Mouse (Mus musculus) limb, embryonic 15.5 days (tissue): ENCODE measurements at regions not wholly inside any gene's neighbourhood (a gene's known extent, or its start where the extent isn't known, plus 50 kb on each side); places are given as distances from the start of the nearest gene placed in this dataset.

ENCODE experiments used
- ATAC-seq: fragments of 200-750 bp; cut with Nextera tagmentation; 2 replicates; pipeline ENCODE4 v1.8.0; 2017; ENCODE audit warnings: low read depth, moderate TSS enrichment; ENCODE audit not compliant: insufficient number of reproducible peaks, low FRiP score, low TSS enrichment
- H3K27ac ChIP-seq: fragments of 300-500 bp; sonication (generic); 2 replicates; pipeline ENCODE4 v1.5.1; 2015; ENCODE audit warnings: moderate library complexity, mild to moderate bottlenecking, inconsistent platforms
- H3K27me3 ChIP-seq: fragments of 300-500 bp; sonication (generic); 2 replicates; pipeline ENCODE4 v1.6.1; 2015; ENCODE audit warnings: inconsistent platforms
- H3K36me3 ChIP-seq: fragments of 300-500 bp; sonication (generic); 2 replicates; pipeline ENCODE4 v1.6.1; 2015; ENCODE audit warnings: inconsistent platforms
- H3K4me1 ChIP-seq: fragments of 300-500 bp; sonication (generic); 2 replicates; pipeline ENCODE4 v1.6.1; 2015; ENCODE audit warnings: inconsistent platforms
- H3K4me2 ChIP-seq: fragments of 300-500 bp; sonication (generic); 2 replicates; pipeline ENCODE4 v1.6.1; 2015; ENCODE audit warnings: mild to moderate bottlenecking, inconsistent platforms
- H3K4me3 ChIP-seq: fragments of 300-500 bp; sonication (generic); 2 replicates; pipeline ENCODE4 v1.5.1; 2015; ENCODE audit warnings: mild to moderate bottlenecking, inconsistent platforms
- H3K9ac ChIP-seq: fragments of 300-500 bp; sonication (generic); 2 replicates; pipeline ENCODE4 v1.6.1; 2015; ENCODE audit warnings: inconsistent platforms
- H3K9me3 ChIP-seq: fragments of 300-500 bp; sonication (generic); 2 replicates; pipeline ENCODE4 v1.6.1; 2016; ENCODE audit warnings: inconsistent platforms
- WGBS: fragments of 180-500 bp; shearing (Covaris S2); methylation state at CpG from one replicate; pipeline ENCODE4 v1.1.7; 2015; 5-methylcytosine and 5-hydroxymethylcytosine counted together

- H3K4me1 ChIP-seq, result no peaks in the 10 kb centered on the region
- WGBS, result 75% methylated on average over 2 of the region's 2 CpGs
- no peaks in the 10 kb centered on the region for H3K9me3 ChIP-seq
- H3K27me3 ChIP-seq, result no peaks in the 10 kb centered on the region
- no peak overlapping the region for H3K27ac ChIP-seq
- H3K9ac ChIP-seq, result no peak overlapping the region
- H3K4me2 ChIP-seq, result no peak overlapping the region
- H3K36me3 ChIP-seq, result no peaks in the 10 kb centered on the region
- no peak for ATAC-seq
- no peak overlapping the region for H3K4me3 ChIP-seq
Measured at GRCm38 (mm10) chr2:39299798-39300382, 73.6 kb upstream of the Ppp6c start.

DNA sequence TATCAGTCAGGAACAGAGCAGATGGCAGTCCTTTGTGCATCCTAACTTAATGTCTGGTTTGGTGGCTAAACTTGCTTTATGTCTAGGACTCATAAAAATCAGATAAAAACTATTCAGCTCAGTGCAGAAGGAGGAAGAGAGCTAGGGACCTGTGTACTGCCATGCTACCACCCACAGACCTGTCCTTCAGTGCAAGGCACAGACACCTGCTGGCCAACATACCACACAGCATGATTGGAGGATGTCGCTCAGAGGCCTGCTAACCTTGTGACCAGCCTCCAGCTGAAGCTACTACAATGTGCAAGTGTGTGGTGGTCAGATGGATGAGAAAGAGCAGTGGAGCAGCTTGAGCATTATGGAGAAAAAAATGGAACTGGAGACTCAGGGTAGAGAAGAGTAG lies 73.0 kb upstream of the Ppp6c start:
- H3K9me3 ChIP-seq, result no peaks in the 10 kb centered on the region
- H3K36me3 ChIP-seq, result no peaks in the 10 kb centered on the region
- no peak overlapping the region for H3K9ac ChIP-seq
- WGBS, result 73% methylated on average over 1 of the region's 1 CpGs
- no peak overlapping the region for H3K4me3 ChIP-seq
- H3K27me3 ChIP-seq, result no peaks in the 10 kb centered on the region
- H3K27ac ChIP-seq, result no peak overlapping the region
- no peak for ATAC-seq
- H3K4me1 ChIP-seq, result no peaks in the 10 kb centered on the region
- H3K4me2 ChIP-seq, result no peak overlapping the region

DNA sequence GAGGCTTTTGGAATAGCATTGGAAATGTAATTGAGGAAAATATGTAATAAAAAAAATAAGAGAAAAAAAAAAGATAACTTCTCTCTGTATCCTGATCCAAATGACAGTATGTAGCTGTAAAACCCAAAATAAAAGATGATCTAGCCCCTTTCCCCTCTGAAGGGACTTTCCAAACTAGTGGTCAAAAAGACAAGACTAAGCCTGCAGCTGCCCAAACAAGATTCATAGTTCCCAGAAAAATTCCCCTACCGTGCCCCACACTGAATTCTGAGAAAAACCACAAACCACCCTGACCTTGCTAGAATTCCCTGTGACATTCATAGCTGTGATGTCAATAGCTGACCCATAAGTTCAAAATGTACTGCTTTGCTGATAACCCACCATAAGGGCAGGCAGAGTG lies 69.2 kb upstream of the Ppp6c start:
- 85% methylated on average over 1 of the region's 1 CpGs for WGBS
- H3K4me1 ChIP-seq, result no peaks in the 10 kb centered on the region

DNA sequence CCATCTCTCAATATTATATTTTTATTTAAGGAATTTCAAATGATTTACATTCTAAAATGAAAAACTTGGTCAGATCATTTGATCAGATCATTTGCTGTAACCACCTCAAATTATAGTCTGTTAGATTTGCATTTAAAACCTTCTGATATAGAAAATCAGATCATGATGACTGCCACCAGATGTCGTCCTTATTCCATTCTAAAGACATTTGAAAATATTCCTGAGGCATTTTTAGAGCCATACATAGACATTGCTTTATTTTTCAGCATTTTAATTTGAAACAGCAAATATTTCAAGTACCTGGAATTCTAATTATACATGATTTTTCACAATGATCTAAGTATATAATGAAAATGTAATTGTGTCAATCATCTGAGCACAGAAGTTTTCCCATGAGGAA lies 52.0 kb upstream of the Ppp6c start:
- Histone ChIP-seq H3K27ac (no peak overlapping the region), H3K4me1 (no peaks in the 10 kb centered on the region), H3K36me3 (no peaks in the 10 kb centered on the region), H3K4me2 (no peak overlapping the region), H3K27me3 (no peaks in the 10 kb centered on the region), H3K4me3 (no peak overlapping the region), H3K9me3 (no peaks in the 10 kb centered on the region), H3K9ac (no peak overlapping the region)
- WGBS, result 51% methylated on average over 1 of the region's 1 CpGs
- no peak for ATAC-seq

More for the DNA sequence above, 69.2 kb upstream of the Ppp6c start:
- Histone ChIP-seq H3K4me3 (no peak overlapping the region), H3K4me2 (no peak overlapping the region), H3K36me3 (no peaks in the 10 kb centered on the region), H3K27me3 (no peaks in the 10 kb centered on the region), H3K9ac (no peak overlapping the region), H3K27ac (no peak overlapping the region), H3K9me3 (no peaks in the 10 kb centered on the region)
- no peak for ATAC-seq
